Mouse (Mus musculus) cerebellum, postnatal 25 days (tissue): ENCODE measurements at regions not wholly inside any gene's neighbourhood (a gene's known extent, or its start where the extent isn't known, plus 50 kb on each side); places are given as distances from the start of the nearest gene placed in this dataset.
A peak's percentile ranks its signal among the peaks of the same experiment; 100 is the strongest.

Experiments used
- DNase-seq, 2 experiments: peaks; one replicate each; pipeline ENCODE4 v3.0.0; 2021; ENCODE audit warnings: mixed read lengths in 2 of 2

- no peak for DNase-seq
Measured at GRCm38 (mm10) chr17:76205082-76205481, 653.3 kb upstream of the Fam98a start.

- DNase-seq, result no peak
Measured at GRCm38 (mm10) chr17:76184813-76185212, 633.1 kb upstream of the Fam98a start.

GRCm38 (mm10) chr17:76136660-76137495 is 585.1 kb upstream of the Fam98a start:
- DNase-seq, result no peak

GRCm38 (mm10) chr17:76134030-76134429 is 582.3 kb upstream of the Fam98a start:
- DNase-seq, result no peak

- DNase-seq, result no peak
Measured at GRCm38 (mm10) chr17:76125260-76125659, 573.5 kb upstream of the Fam98a start.

GRCm38 (mm10) chr17:76111315-76112195 is 559.8 kb upstream of the Fam98a start:
- DNase-seq, result no peak

- no peak for DNase-seq
Measured at GRCm38 (mm10) chr17:76110856-76111255, 559.1 kb upstream of the Fam98a start.

GRCm38 (mm10) chr17:76083536-76083935 is 531.8 kb upstream of the Fam98a start:
- DNase-seq, result no peak

- no peak for DNase-seq
Measured at GRCm38 (mm10) chr17:76081780-76082179, 530.0 kb upstream of the Fam98a start.

GRCm38 (mm10) chr17:76046438-76046837 is 494.7 kb upstream of the Fam98a start:
- no peak for DNase-seq

- DNase-seq, result no peak
Measured at GRCm38 (mm10) chr17:76032710-76033109, 481.0 kb upstream of the Fam98a start.

- no peak for DNase-seq
Measured at GRCm38 (mm10) chr17:76008011-76008410, 456.3 kb upstream of the Fam98a start.

- DNase-seq, result no peak
Measured at GRCm38 (mm10) chr17:76002836-76003235, 451.1 kb upstream of the Fam98a start.

GRCm38 (mm10) chr17:75961371-75961770 is 409.6 kb upstream of the Fam98a start:
- no peak for DNase-seq

GRCm38 (mm10) chr17:75936686-75937380 is 385.1 kb upstream of the Fam98a start:
- DNase-seq, result no peak

- peak in 1 of 2 experiments; percentile 5 for DNase-seq
Measured at GRCm38 (mm10) chr17:75931022-75931421, 379.3 kb upstream of the Fam98a start.

- no peak for DNase-seq
Measured at GRCm38 (mm10) chr17:75920240-75920639, 368.5 kb upstream of the Fam98a start.

GRCm38 (mm10) chr17:75917020-75917419 is 365.3 kb upstream of the Fam98a start:
- no peak for DNase-seq

- no peak for DNase-seq
Measured at GRCm38 (mm10) chr17:75916590-75916989, 364.8 kb upstream of the Fam98a start.

GRCm38 (mm10) chr17:75915256-75915655 is 363.5 kb upstream of the Fam98a start:
- no peak for DNase-seq

GRCm38 (mm10) chr17:75907085-75907484 is 355.3 kb upstream of the Fam98a start:
- no peak for DNase-seq

GRCm38 (mm10) chr17:75906643-75907042 is 354.9 kb upstream of the Fam98a start:
- DNase-seq, result no peak

GRCm38 (mm10) chr17:75895436-75895835 is 343.7 kb upstream of the Fam98a start:
- no peak for DNase-seq
